Mouse (Mus musculus): ENCODE results near the gene Nxpe4.
A peak's percentile ranks its signal among the peaks of the same experiment; 100 is the strongest.
"Not testable (repeated sequence)": the region's sequence is repeated elsewhere in the genome, so short reads cannot be mapped to it uniquely, and the experiment has no call there.

DNA sequence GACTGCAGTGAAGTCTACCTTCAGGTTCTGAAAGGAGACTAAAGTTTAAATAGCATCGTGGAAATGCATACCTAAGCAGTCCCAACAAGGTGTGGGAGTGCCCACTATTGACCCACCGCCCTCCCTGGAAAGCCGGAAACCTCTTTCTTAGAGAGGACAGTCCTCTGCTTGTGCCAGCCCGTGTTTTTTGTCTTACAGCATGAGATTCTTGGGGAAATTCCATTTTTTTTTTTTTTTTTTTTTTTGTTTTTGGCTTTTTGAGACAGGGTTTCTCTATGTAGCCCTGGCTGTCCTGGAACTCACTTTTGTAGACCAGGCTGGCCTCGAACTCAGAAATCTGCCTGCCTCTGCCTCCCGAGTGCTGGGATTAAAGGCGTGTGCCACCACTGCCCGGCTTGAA, 255.5 kb downstream of the Nxpe4 start:
- TF ChIP-seq POLR2A (IDR thresholded peaks at IDR 0.05; ENCODE audit: low read depth, low read length) (peak; percentile 10; the same call in 1 of the 2 replicates), ZNF384 (IDR thresholded peaks at IDR 0.05; ENCODE audit: low read depth, low read length) (peak; percentile 83)
- not testable (repeated sequence) for TF ChIP-seq ZC3H11A (IDR thresholded peaks at IDR 0.05; ENCODE audit: low read depth, low read length); CTCF (conservative IDR thresholded peaks at IDR 0.05 in 1 of 2, IDR thresholded peaks at IDR 0.05 in 1 of 2; ENCODE audit: low read depth in 2 of 2, low read length in 2 of 2); GABPA (IDR thresholded peaks at IDR 0.05; ENCODE audit: insufficient replicate concordance, low read depth, low read length); EP300 (IDR thresholded peaks at IDR 0.05; ENCODE audit: low read length); SIN3A (IDR thresholded peaks at IDR 0.05; ENCODE audit: low read length); HCFC1 (IDR thresholded peaks at IDR 0.05; ENCODE audit: low read depth, low read length); MEF2A (IDR thresholded peaks at IDR 0.05; ENCODE audit: borderline replicate concordance, low read depth, low read length); ETS1 (conservative IDR thresholded peaks at IDR 0.05; ENCODE audit: low read depth, low read length); MYC (IDR thresholded peaks at IDR 0.05; ENCODE audit: low read depth, low read length); ZKSCAN1 (IDR thresholded peaks at IDR 0.05; ENCODE audit: borderline replicate concordance, low read depth, low read length); SMC3 (IDR thresholded peaks at IDR 0.05; ENCODE audit: low read depth, low read length)

Measured in CH12.LX (cell line).